Mouse (Mus musculus): ENCODE data around the gene Col6a2.

Gene Col6a2

GRCm38 (mm10) chr10:76636601-76637000, 13.2 kb upstream of the Col6a2 start:
- no peak for DNase-seq (ENCODE audit: extremely low spot score, low spot score)

GRCm38 (mm10) chr10:76636026-76636425, 12.6 kb upstream of the Col6a2 start:
- no peak for DNase-seq (ENCODE audit: extremely low spot score, low spot score)

- DNase-seq (ENCODE audit: extremely low spot score, low spot score): no peak
Observed at GRCm38 (mm10) chr10:76634584-76634983, 11.2 kb upstream of the Col6a2 start.

GRCm38 (mm10) chr10:76634094-76634571, 10.7 kb upstream of the Col6a2 start:
- no peak for DNase-seq (ENCODE audit: extremely low spot score, low spot score)

- no peak for DNase-seq (ENCODE audit: extremely low spot score, low spot score)
Observed at GRCm38 (mm10) chr10:76632630-76633029, 9.2 kb upstream of the Col6a2 start.

GRCm38 (mm10) chr10:76630657-76631056, 7.2 kb upstream of the Col6a2 start:
- DNase-seq (ENCODE audit: extremely low spot score, low spot score): no peak

GRCm38 (mm10) chr10:76627714-76628113, 4.3 kb upstream of the Col6a2 start:
- DNase-seq (ENCODE audit: extremely low spot score, low spot score): no peak

GRCm38 (mm10) chr10:76624903-76625302, 1.5 kb upstream of the Col6a2 start:
- no peak for DNase-seq (ENCODE audit: extremely low spot score, low spot score)

GRCm38 (mm10) chr10:76623734-76624133, 304 bp upstream of the Col6a2 start:
- DNase-seq (ENCODE audit: extremely low spot score, low spot score): no peak

GRCm38 (mm10) chr10:76622411-76622810, 1.0 kb downstream of the Col6a2 start:
- DNase-seq (ENCODE audit: extremely low spot score, low spot score): no peak

GRCm38 (mm10) chr10:76612473-76612872, 11.0 kb downstream of the Col6a2 start:
- DNase-seq (ENCODE audit: extremely low spot score, low spot score): no peak

GRCm38 (mm10) chr10:76602690-76603089, 20.7 kb downstream of the Col6a2 start:
- no peak for DNase-seq (ENCODE audit: extremely low spot score, low spot score)

- no peak for DNase-seq (ENCODE audit: extremely low spot score, low spot score)
Observed at GRCm38 (mm10) chr10:76596338-76596737, 27.1 kb downstream of the Col6a2 start.

GRCm38 (mm10) chr10:76590197-76590596, 33.2 kb downstream of the Col6a2 start:
- no peak for DNase-seq (ENCODE audit: extremely low spot score, low spot score)

- no peak for DNase-seq (ENCODE audit: extremely low spot score, low spot score)
Observed at GRCm38 (mm10) chr10:76586190-76586589, 37.2 kb downstream of the Col6a2 start.

GRCm38 (mm10) chr10:76584138-76584537, 39.3 kb downstream of the Col6a2 start:
- no peak for DNase-seq (ENCODE audit: extremely low spot score, low spot score)

- no peak for DNase-seq (ENCODE audit: extremely low spot score, low spot score)
Observed at GRCm38 (mm10) chr10:76576920-76577319, 46.5 kb downstream of the Col6a2 start.

- DNase-seq (ENCODE audit: extremely low spot score, low spot score): no peak
Observed at GRCm38 (mm10) chr10:76575374-76575773, 48.1 kb downstream of the Col6a2 start, which contains the start of gene Ftcd. Ftcd (plus strand) TSS chr10:76575648.

- no peak for DNase-seq (ENCODE audit: extremely low spot score, low spot score)
Observed at GRCm38 (mm10) chr10:76572151-76572550, 51.3 kb downstream of the Col6a2 start.

- no peak for DNase-seq (ENCODE audit: extremely low spot score, low spot score)
Observed at GRCm38 (mm10) chr10:76571070-76571469, 52.4 kb downstream of the Col6a2 start.

GRCm38 (mm10) chr10:76569996-76570685, 53.3 kb downstream of the Col6a2 start:
- DNase-seq (ENCODE audit: extremely low spot score, low spot score): no peak

- no peak for DNase-seq (ENCODE audit: extremely low spot score, low spot score)
Observed at GRCm38 (mm10) chr10:76561972-76562371, 61.5 kb downstream of the Col6a2 start, which contains the start of gene Spatc1l. Spatc1l (plus strand) TSS chr10:76562272.

GRCm38 (mm10) chr10:76554061-76554460, 69.4 kb downstream of the Col6a2 start:
- no peak for DNase-seq (ENCODE audit: extremely low spot score, low spot score)

All from neural tube, embryonic 10.5 days (tissue).